Mouse (Mus musculus): Measurements from ENCODE around the gene Mrpl58. TPM values are rescaled to one million over a fixed set of nuclear protein-coding genes. Genes with fewer than 3 reads are reported as not detected.
A peak's percentile ranks its signal among the peaks of the same experiment; 100 is the strongest.

The Mrpl58 gene
- polyA plus RNA-seq, 1 experiment from 2014 or later: 235 TPM

DNA sequence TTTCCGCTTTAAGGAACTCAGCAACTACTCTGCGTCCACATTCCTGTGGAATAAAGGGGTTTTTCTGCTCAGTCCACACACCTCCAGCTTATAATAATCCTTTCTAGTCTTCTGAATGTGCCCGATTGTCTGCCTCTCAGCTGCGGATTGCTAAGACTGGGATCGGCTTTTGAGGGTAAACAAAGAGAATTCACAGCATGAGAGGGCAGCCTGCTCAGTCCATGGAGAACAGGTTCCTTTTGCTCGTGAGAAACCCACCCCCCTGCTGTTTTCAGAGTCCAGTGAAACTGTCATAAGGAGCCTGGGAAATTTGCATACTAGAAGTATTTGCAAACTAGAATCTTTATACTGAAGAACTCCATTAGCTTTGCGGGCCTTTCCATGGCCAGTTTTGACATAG, 6.0 kb downstream of the Mrpl58 start:
- H3K9me3 ChIP-seq (ENCODE audit: control insufficient read depth, low read length): no peaks in the 10 kb centered on the region
- no peak for ATAC-seq (ENCODE audit: low FRiP score, low TSS enrichment)
- no peak overlapping the region for H3K4me2 ChIP-seq (replicated peaks; ENCODE audit: low read depth, low read length)
- H3K4me3 ChIP-seq (ENCODE audit: low read length): no peak overlapping the region
- 90% methylated on average over 7 of the region's 7 CpGs for WGBS
- peaks cover 44% of the 10 kb centered on the region for H3K36me3 ChIP-seq (ENCODE audit: control insufficient read depth, insufficient read depth, low read length)
- no peak overlapping the region for H3K27ac ChIP-seq (ENCODE audit: low read depth, low read length)
- no peak overlapping the region for H3K9ac ChIP-seq (ENCODE audit: low read depth, low read length)
- H3K4me1 ChIP-seq (ENCODE audit: control insufficient read depth, insufficient read depth, low read length): 0 out of 2 replicates have a peak, but pooled peaks cover 10% of the 10 kb centered on the region
- H3K27me3 ChIP-seq (ENCODE audit: control insufficient read depth, insufficient read depth, low read length): no peaks in the 10 kb centered on the region

DNA sequence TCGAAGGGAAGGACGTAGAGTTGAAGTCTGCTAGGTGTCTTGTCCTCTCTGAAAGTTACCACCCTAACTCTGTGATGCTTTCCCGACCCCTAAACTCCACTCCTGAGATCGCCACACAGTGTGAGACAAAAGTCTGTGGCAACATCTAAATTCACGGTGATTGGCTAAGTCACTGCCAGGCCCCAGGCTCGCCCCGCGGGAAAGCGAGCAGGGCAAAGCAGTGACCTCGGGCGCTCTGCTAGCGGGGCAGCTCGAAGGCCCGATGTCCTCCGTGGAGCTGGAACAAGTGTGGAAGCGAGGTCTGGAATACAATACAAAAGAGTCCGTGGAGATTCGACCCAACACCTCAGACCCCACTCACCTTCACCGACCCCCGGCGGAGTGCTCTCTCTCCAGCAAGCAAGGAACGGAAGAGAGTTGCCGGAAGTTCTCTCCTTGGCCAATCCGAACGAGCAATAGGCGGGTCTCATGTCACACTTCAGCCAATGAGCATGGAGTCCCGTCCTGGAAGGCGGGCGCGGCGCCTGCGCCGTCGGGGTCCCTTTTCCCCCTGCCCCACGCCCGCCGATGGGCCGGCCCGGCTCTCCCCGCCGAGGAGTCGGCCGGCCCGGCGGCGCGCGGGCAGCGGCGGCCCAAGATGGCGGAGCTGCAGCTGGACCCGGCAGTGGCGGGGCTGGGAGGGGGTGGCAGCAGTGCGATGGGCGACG, 16.1 kb downstream of the Mrpl58 start, which contains the start of the genes Atp5h and Kctd2:
Gene Atp5h, minus strand, starts transcription at position 432 of the 707 bp plus-strand sequence.
Gene Kctd2, plus strand, starts transcription at position 598 of the 707 bp plus-strand sequence.
- WGBS: under 1% methylated on average over 40 of the region's 56 CpGs
- Histone ChIP-seq H3K27ac (ENCODE audit: low read depth, low read length) (peak within 1 kb of the TSS; percentile 51; the same call in 1 of the 2 replicates), H3K4me2 (replicated peaks; ENCODE audit: low read depth, low read length) (peak within 1 kb of the TSS; percentile 88), H3K9ac (ENCODE audit: low read depth, low read length) (peak within 1 kb of the TSS; percentile 89), H3K9me3 (ENCODE audit: control insufficient read depth, low read length) (no peaks in the 10 kb centered on the region), H3K36me3 (ENCODE audit: control insufficient read depth, insufficient read depth, low read length) (peaks cover 43% of the 10 kb centered on the region), H3K4me1 (ENCODE audit: control insufficient read depth, insufficient read depth, low read length) (peaks cover 21% of the 10 kb centered on the region), H3K4me3 (ENCODE audit: low read length) (peak within 1 kb of the TSS; percentile 93), H3K27me3 (ENCODE audit: control insufficient read depth, insufficient read depth, low read length) (no peaks in the 10 kb centered on the region)
- peak; percentile 98 for ATAC-seq (ENCODE audit: low FRiP score, low TSS enrichment)

DNA sequence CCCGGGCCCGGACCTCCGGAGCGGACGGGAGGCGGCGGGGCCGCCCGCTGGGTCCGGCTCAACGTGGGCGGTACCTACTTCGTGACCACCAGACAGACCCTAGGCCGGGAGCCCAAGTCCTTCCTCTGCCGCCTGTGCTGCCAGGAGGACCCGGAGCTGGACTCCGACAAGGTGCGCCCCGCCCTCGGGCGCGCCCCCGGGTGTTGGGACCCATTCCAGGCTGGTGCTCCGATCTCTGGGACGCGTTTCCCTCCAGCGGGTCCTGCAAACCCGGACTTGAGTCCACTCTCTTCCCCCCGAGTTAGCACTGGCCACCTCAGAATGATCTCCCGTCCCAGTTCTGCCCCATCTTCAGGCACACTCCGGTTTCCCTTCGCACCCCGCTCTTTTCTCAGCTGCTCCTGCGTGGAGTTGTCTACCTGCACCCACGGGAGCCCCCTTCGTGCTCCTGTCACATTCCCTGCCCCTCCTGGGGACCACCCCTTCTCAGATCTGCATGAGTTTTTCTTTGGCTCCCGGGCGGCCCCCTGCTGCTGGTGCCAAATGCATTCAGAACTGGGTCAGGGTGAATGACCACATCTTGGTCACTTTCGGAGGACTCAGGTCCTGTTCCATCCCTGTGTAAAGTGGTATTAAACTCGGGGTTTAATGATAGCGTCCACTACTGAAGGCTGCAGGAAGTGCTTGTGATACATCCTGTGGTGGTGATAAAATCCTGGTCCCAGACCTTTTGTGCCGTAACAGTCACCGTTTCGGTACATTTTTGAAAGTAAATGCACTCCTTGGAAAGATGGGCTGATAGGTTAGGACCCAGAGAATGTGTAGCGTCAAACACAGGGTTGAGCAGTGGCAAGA, 17.0 kb downstream of the Mrpl58 start:
- ATAC-seq (ENCODE audit: low FRiP score, low TSS enrichment): peak; percentile 74
- peak overlapping the region; percentile 89 for H3K9ac ChIP-seq (ENCODE audit: low read depth, low read length)
- 2% methylated on average over 38 of the region's 45 CpGs for WGBS
- peaks cover 47% of the 10 kb centered on the region for H3K36me3 ChIP-seq (ENCODE audit: control insufficient read depth, insufficient read depth, low read length)
- no peaks in the 10 kb centered on the region for H3K9me3 ChIP-seq (ENCODE audit: control insufficient read depth, low read length)
- H3K4me2 ChIP-seq (replicated peaks; ENCODE audit: low read depth, low read length): peak overlapping the region; percentile 88
- H3K27me3 ChIP-seq (ENCODE audit: control insufficient read depth, insufficient read depth, low read length): no peaks in the 10 kb centered on the region
- H3K4me1 ChIP-seq (ENCODE audit: control insufficient read depth, insufficient read depth, low read length): peaks cover 21% of the 10 kb centered on the region
- H3K27ac ChIP-seq (ENCODE audit: low read depth, low read length): peak overlapping the region; percentile 51; the same call in 1 of the 2 replicates
- peak overlapping the region; percentile 93 for H3K4me3 ChIP-seq (ENCODE audit: low read length)

DNA sequence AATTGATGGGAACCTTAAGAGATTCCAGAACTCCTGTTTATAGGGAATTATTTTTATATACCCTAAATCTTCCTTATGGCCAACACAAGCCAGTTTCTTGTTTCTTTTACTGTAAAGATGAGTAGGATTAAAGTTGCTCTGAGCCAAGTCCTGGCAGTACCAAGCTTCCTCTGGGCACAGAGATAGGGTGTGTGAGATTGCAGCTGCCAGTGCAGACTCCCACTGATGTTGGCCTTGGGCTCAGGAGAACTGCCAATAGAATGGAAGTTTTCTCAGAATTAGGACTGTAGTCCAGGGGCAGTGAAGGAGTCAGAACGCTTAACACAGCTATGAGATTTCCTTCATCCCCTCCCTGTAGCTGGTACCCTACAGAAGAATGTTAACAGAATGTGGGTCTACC, 17.8 kb downstream of the Mrpl58 start:
- no peak overlapping the region for H3K27ac ChIP-seq (ENCODE audit: low read depth, low read length)
- H3K36me3 ChIP-seq (ENCODE audit: control insufficient read depth, insufficient read depth, low read length): peaks cover 48% of the 10 kb centered on the region

DNA sequence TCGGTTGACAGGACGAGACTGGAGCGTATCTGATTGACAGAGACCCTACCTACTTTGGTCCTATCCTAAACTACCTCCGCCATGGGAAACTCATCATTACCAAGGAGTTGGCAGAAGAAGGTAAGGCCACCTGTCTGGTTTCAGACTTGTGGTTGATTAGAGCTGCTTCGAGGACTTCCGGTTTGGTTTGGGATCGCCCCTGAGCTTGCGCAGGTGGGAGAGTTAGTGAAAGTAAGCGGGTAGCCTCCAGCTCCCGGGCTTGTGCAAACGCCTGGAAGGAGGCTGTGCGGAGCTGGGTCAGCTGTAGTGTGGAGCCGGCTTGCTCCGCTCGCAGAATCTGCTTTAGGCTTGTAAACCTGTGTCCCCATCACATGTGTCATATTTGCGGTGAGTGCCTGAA, 18.4 kb downstream of the Mrpl58 start:
- ATAC-seq (ENCODE audit: low FRiP score, low TSS enrichment): no peak
- H3K4me1 ChIP-seq (ENCODE audit: control insufficient read depth, insufficient read depth, low read length): peaks cover 21% of the 10 kb centered on the region
- no peaks in the 10 kb centered on the region for H3K9me3 ChIP-seq (ENCODE audit: control insufficient read depth, low read length)
- H3K27ac ChIP-seq (ENCODE audit: low read depth, low read length): no peak overlapping the region
- H3K9ac ChIP-seq (ENCODE audit: low read depth, low read length): no peak overlapping the region; the same call in 1 of the 2 replicates
- no peak overlapping the region for H3K4me2 ChIP-seq (replicated peaks; ENCODE audit: low read depth, low read length)
- H3K4me3 ChIP-seq (ENCODE audit: low read length): no peak overlapping the region
- H3K36me3 ChIP-seq (ENCODE audit: control insufficient read depth, insufficient read depth, low read length): peaks cover 48% of the 10 kb centered on the region
- 92% methylated on average over 16 of the region's 16 CpGs for WGBS
- no peaks in the 10 kb centered on the region for H3K27me3 ChIP-seq (ENCODE audit: control insufficient read depth, insufficient read depth, low read length)

More for the DNA sequence above, 17.8 kb downstream of the Mrpl58 start:
- H3K9ac ChIP-seq (ENCODE audit: low read depth, low read length): peak overlapping the region; percentile 89; the same call in 1 of the 2 replicates
- peak overlapping the region; percentile 93; the same call in 1 of the 2 replicates for H3K4me3 ChIP-seq (ENCODE audit: low read length)
- peak overlapping the region; percentile 88 for H3K4me2 ChIP-seq (replicated peaks; ENCODE audit: low read depth, low read length)
- ATAC-seq (ENCODE audit: low FRiP score, low TSS enrichment): no peak
- H3K9me3 ChIP-seq (ENCODE audit: control insufficient read depth, low read length): no peaks in the 10 kb centered on the region
- H3K4me1 ChIP-seq (ENCODE audit: control insufficient read depth, insufficient read depth, low read length): peaks cover 21% of the 10 kb centered on the region
- 65% methylated on average over 1 of the region's 1 CpGs for WGBS
- H3K27me3 ChIP-seq (ENCODE audit: control insufficient read depth, insufficient read depth, low read length): no peaks in the 10 kb centered on the region

DNA sequence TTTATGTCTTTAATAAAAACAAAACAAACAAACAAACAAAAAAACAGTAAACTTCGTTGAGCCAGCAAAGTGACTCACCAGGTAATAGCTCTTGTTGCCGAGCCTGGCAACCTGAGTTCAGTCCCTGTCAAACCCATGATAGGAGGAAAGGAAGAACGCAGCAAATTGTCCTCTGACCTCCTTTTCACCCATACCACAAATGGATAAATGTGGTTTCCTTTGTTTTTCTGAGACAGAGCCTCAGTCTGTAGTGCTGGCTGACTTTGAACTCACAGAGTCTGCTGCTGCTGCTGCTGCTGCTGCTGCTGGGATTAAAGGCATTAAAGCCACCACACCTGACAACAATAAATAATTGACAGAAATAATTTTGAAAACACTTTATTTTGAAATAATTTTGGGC, 19.5 kb downstream of the Mrpl58 start:
- ATAC-seq (ENCODE audit: low FRiP score, low TSS enrichment): no peak
- Histone ChIP-seq H3K27ac (ENCODE audit: low read depth, low read length) (no peak overlapping the region), H3K36me3 (ENCODE audit: control insufficient read depth, insufficient read depth, low read length) (peaks cover 45% of the 10 kb centered on the region), H3K4me3 (ENCODE audit: low read length) (no peak overlapping the region), H3K9ac (ENCODE audit: low read depth, low read length) (no peak overlapping the region), H3K4me1 (ENCODE audit: control insufficient read depth, insufficient read depth, low read length) (peaks cover 21% of the 10 kb centered on the region), H3K4me2 (replicated peaks; ENCODE audit: low read depth, low read length) (no peak overlapping the region), H3K9me3 (ENCODE audit: control insufficient read depth, low read length) (no peaks in the 10 kb centered on the region), H3K27me3 (ENCODE audit: control insufficient read depth, insufficient read depth, low read length) (no peaks in the 10 kb centered on the region)
- WGBS: 83% methylated on average over 3 of the region's 3 CpGs

DNA sequence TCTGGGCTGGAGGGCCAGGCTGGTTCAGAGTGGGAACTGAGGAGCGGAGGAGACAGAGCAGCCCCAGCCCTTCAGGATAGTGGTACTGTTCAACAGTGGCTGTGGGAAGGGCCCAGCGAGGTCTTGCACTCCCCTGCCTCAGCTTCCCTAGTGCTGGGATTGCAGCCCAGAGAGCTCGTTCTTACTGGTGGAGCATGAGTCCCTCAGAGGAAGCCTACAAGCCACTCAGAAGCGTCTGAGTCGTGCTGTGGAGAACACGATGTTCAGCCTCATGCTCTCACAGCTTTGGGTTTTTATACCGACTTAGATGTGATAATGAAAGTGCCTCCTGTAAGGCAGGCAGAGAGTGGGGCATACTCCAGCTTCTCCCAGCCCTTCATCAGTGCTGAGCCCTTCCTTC, 21.1 kb downstream of the Mrpl58 start:
- 84% methylated on average over 7 of the region's 7 CpGs for WGBS
- H3K9me3 ChIP-seq (ENCODE audit: control insufficient read depth, low read length): no peaks in the 10 kb centered on the region
- peaks cover 57% of the 10 kb centered on the region for H3K36me3 ChIP-seq (ENCODE audit: control insufficient read depth, insufficient read depth, low read length)
- H3K27me3 ChIP-seq (ENCODE audit: control insufficient read depth, insufficient read depth, low read length): no peaks in the 10 kb centered on the region
- no peak overlapping the region for H3K27ac ChIP-seq (ENCODE audit: low read depth, low read length)
- no peak overlapping the region for H3K9ac ChIP-seq (ENCODE audit: low read depth, low read length)
- no peak overlapping the region for H3K4me3 ChIP-seq (ENCODE audit: low read length)
- H3K4me2 ChIP-seq (replicated peaks; ENCODE audit: low read depth, low read length): no peak overlapping the region
- H3K4me1 ChIP-seq (ENCODE audit: control insufficient read depth, insufficient read depth, low read length): peaks cover 11% of the 10 kb centered on the region
- no peak for ATAC-seq (ENCODE audit: low FRiP score, low TSS enrichment)

DNA sequence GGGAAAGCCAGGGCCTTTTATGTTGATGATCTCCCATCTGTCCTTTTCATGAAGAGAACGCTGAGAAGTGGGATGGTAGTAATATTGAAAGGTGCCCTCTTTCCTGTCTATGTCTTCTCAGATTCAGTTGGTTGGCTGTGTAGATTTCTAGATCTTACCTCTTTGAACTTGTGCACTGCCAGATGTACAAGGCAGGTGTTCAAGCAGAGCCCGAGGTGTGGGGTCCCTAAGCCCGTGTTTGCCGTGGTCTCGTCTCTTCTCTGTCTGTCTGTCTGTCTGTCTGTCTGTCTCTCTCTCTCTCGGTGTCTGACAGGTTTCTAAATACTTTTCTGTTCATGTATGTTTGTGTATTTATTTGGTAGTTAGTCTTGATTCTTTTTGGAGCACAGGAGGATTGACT, 22.1 kb downstream of the Mrpl58 start:
- Histone ChIP-seq H3K4me3 (ENCODE audit: low read length) (no peak overlapping the region), H3K9me3 (ENCODE audit: control insufficient read depth, low read length) (no peaks in the 10 kb centered on the region), H3K9ac (ENCODE audit: low read depth, low read length) (no peak overlapping the region), H3K27ac (ENCODE audit: low read depth, low read length) (no peak overlapping the region), H3K36me3 (ENCODE audit: control insufficient read depth, insufficient read depth, low read length) (peaks cover 67% of the 10 kb centered on the region), H3K27me3 (ENCODE audit: control insufficient read depth, insufficient read depth, low read length) (no peaks in the 10 kb centered on the region), H3K4me2 (replicated peaks; ENCODE audit: low read depth, low read length) (no peak overlapping the region), H3K4me1 (ENCODE audit: control insufficient read depth, insufficient read depth, low read length) (peaks cover 11% of the 10 kb centered on the region)
- 82% methylated on average over 6 of the region's 6 CpGs for WGBS
- ATAC-seq (ENCODE audit: low FRiP score, low TSS enrichment): no peak
